Mouse (Mus musculus): Measurements from ENCODE around the gene Hoxd3.

GRCm38 (mm10) chr2:74699664-74700545 lies 11.8 kb upstream of the Hoxd3 start:
- no peak for TF ChIP-seq CTCF (IDR thresholded peaks at IDR 0.05)
- TF ChIP-seq EP300 (IDR thresholded peaks at IDR 0.05): no peak
